Mouse (Mus musculus) adrenal gland, adult 8-10 months (tissue): ENCODE measurements around the gene Crebrf. TPM values are rescaled to one million over a fixed set of nuclear protein-coding genes. Genes with fewer than 3 reads are reported as not detected.

Experiments used
- total RNA-seq, 4 experiments: library from RNA; stranded (reverse); gene quantifications; 2 replicates each; pipeline ENCODE4 v1.2.4; 2022

Crebrf gene
- total RNA-seq, 4 experiments from 2014 or later = 71.1 to 94.5 (median 80.0) TPM

Other genes starting within 250 kb of the Crebrf start
- 100 to 1,000 TPM; 142 to 218 (median 163) TPM for gene Ergic1, start 154.2 kb upstream of the Crebrf start, total RNA-seq
- 10 to 100 TPM; 41.3 to 67.9 (median 53.3) TPM for gene Dusp1, start 153.5 kb upstream of the Crebrf start, total RNA-seq
- gene Atp6v0e, start 52.4 kb upstream of the Crebrf start, total RNA-seq = 100 to 1,000 TPM; 183 to 265 (median 234) TPM
- 10 to 100 TPM; 24.8 to 36.2 (median 29.3) TPM for gene Bnip1, start 65.4 kb downstream of the Crebrf start, total RNA-seq
- gene Nkx2-5, start 129.4 kb downstream of the Crebrf start, total RNA-seq = not detected
- gene Kifc5b, start 201.4 kb downstream of the Crebrf start, total RNA-seq = 1 to 10 TPM; 1.0 to 3.2 (median 1.6) TPM
- gene Phf1, start 217.4 kb downstream of the Crebrf start, total RNA-seq = 10 to 100 TPM; 46.9 to 60.1 (median 53.5) TPM
- gene Cuta, start 223.9 kb downstream of the Crebrf start, total RNA-seq = 100 to 1,000 TPM; 151 to 162 (median 155) TPM
- gene Syngap1, start 225.6 kb downstream of the Crebrf start, total RNA-seq = 10 to 100 TPM; 19.7 to 36.9 (median 26.9) TPM